Mouse (Mus musculus): ENCODE results near the gene Fam205a4. TPM values are rescaled to one million over a fixed set of nuclear protein-coding genes. Genes with fewer than 3 reads are reported as not detected.
"Not testable (repeated sequence)": the region's sequence is repeated elsewhere in the genome, so short reads cannot be mapped to it uniquely, and the experiment has no call there.

The Fam205a4 gene
- not detected in 2 replicates for total RNA-seq (2017)

GRCm38 (mm10) chr4:41965758-41966157, at the start of gene Fam205a4:
Gene Fam205a4, plus strand, starts transcription at chr4:41966058.
- ATAC-seq (replicated peaks in 1 of 2; ENCODE audit: insufficient read depth in 1 of 2, low FRiP score in 2 of 2, low TSS enrichment in 1 of 2, low read depth in 1 of 2, poor library complexity in 2 of 2, severe bottlenecking in 2 of 2) = not testable (repeated sequence)

- ATAC-seq (replicated peaks in 1 of 2; ENCODE audit: insufficient read depth in 1 of 2, low FRiP score in 2 of 2, low TSS enrichment in 1 of 2, low read depth in 1 of 2, poor library complexity in 2 of 2, severe bottlenecking in 2 of 2) = not testable (repeated sequence)
These were observed 24.6 kb upstream of the Fam205a4 start, which contains the start of gene Gm20878 for GRCm38 (mm10) chr4:41941272-41941671. Gene Gm20878, plus strand, starts transcription at chr4:41941572.

Other genes starting within 250 kb of the Fam205a4 start
- gene Dctn3, start 242.9 kb upstream of the Fam205a4 start, total RNA-seq (2017) = 32.8 and 62.5 TPM in 2 replicates
- not detected in 2 replicates for gene Arid3c, start 234.9 kb upstream of the Fam205a4 start, total RNA-seq (2017)
- gene Galt, start 210.8 kb upstream of the Fam205a4 start, total RNA-seq (2017) = 45.2 and 55.0 TPM in 2 replicates
- 47.3 and 60.0 TPM in 2 replicates for gene Sigmar1, start 209.9 kb upstream of the Fam205a4 start, total RNA-seq (2017)
- gene Ccl27a, start 191.8 kb upstream of the Fam205a4 start, total RNA-seq (2017) = 17.0 and 36.8 TPM in 2 replicates
- not detected in 2 replicates for gene Gm21541, start 62.4 kb upstream of the Fam205a4 start, total RNA-seq (2017)
- 1.8 and 2.3 TPM in 2 replicates for gene Gm20878, start 24.5 kb upstream of the Fam205a4 start, total RNA-seq (2017)
- gene Gm21093, start 68.7 kb downstream of the Fam205a4 start, total RNA-seq (2017) = 0.40 and 0.56 TPM in 2 replicates
- gene Gm3893, start 125.1 kb downstream of the Fam205a4 start, total RNA-seq (2017) = not detected in 2 replicates
- gene Gm13304, start 148.8 kb downstream of the Fam205a4 start, total RNA-seq (2017) = not detected in 2 replicates
- not detected in 2 replicates for gene Gm13306, start 187.4 kb downstream of the Fam205a4 start, total RNA-seq (2017)
- not detected in 2 replicates for gene Gm13305, start 202.5 kb downstream of the Fam205a4 start, total RNA-seq (2017)